15 mouse cellular contexts compared by ENCODE assay signal in the genomic region with DNA sequence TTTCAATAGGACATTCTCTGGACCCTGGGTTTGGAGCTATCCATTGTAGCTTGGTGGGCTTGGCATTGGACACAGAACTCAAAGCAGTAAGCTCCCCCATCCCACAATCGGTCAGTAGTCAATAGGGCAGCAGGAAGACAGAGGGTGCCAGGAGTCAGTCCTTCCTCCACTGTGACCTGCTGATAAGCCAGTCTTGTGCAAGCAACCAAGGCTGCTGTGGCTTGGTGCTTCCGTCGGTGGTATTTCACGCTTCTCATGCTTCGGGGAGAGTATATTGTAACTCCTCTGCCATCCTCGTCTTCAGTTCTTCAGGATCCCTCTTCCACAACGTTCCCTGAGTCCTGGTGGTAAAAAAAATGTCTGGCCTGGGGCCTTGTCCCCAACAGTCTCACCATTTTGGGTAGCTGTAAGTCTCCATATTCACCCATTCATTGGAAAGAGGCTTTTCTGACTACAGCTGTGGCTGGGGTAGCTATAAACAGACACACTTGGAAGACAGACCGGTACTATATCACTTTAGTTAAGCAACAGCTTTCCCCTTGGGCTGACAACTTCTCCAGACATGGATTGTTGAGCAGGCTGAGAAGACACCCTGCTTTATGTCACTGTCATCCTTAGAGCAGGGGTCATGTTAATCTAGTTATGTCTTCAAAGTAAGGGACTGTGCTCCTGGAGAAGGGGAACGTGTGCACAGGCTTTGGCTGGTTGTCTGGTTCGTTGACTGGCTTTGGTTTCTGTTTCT.
DNase-seq lines count a peak whose midpoint lies in the region; ATAC-seq and TF ChIP-seq lines count a peak whose summit lies in the region.
"Had no signal": no experiment of that assay in that cellular context is flagged by ENCODE, and none has a peak within 500 bp of the region (broad histone marks: within the 10 kb centered on the region; RNA-seq: fewer than 3 reads in every experiment).

No protein-coding gene starts in this region.

- no peak overlapping the region for H3K4me2 ChIP-seq in kidney, embryonic 16.5 days (replicated peaks; ENCODE audit: low read depth, low read length)
- H3K4me2 ChIP-seq in neural tube, embryonic 15.5 days: no peak overlapping the region
- H3K4me2 ChIP-seq: forebrain, embryonic 15.5 days; kidney, embryonic 15.5 days; limb, embryonic 15.5 days; stomach, embryonic 15.5 days had no signal

- no peak for TF ChIP-seq CTCF in liver, adult 2 months (IDR thresholded peaks at IDR 0.05; ENCODE audit: low read depth, low read length)

- peak; percentile 49 for ATAC-seq in kidney, embryonic 16.5 days (ENCODE audit: low FRiP score, low TSS enrichment)
- peak; percentile 50; the same call in 1 of the 2 replicates for ATAC-seq in monocyte, adult 5-6 weeks (replicated peaks; ENCODE audit: insufficient number of reproducible peaks, low FRiP score, low TSS enrichment, poor library complexity, severe bottlenecking)
- ATAC-seq in neural tube, embryonic 15.5 days (ENCODE audit: low FRiP score): no peak
- ATAC-seq: forebrain, embryonic 15.5 days had no signal

- no peak overlapping the region for H3K9ac ChIP-seq in kidney, embryonic 16.5 days (replicated peaks; ENCODE audit: low read length)
- no peak overlapping the region for H3K9ac ChIP-seq in liver, adult 2 months (ENCODE audit: low read depth, low read length)
- H3K9ac ChIP-seq in neural tube, embryonic 15.5 days (replicated peaks): no peak overlapping the region
- H3K9ac ChIP-seq: forebrain, embryonic 15.5 days; kidney, embryonic 15.5 days; limb, embryonic 15.5 days; stomach, embryonic 15.5 days had no signal

- WGBS in kidney, embryonic 16.5 days: 62% methylated on average over 10 of the region's 10 CpGs
- whole genome bisulfite sequencing in liver, adult 2 months: 39% methylated on average over 10 of the region's 10 CpGs
- WGBS in neural tube, embryonic 15.5 days: 84% methylated on average over 10 of the region's 10 CpGs

- no peaks in the 10 kb centered on the region for H3K9me3 ChIP-seq in kidney, embryonic 16.5 days (ENCODE audit: low read length)
- H3K9me3 ChIP-seq in neural tube, embryonic 15.5 days (replicated peaks): no peaks in the 10 kb centered on the region
- H3K9me3 ChIP-seq: forebrain, embryonic 15.5 days; kidney, embryonic 15.5 days; limb, embryonic 15.5 days; stomach, embryonic 15.5 days had no signal

- H3K36me3 ChIP-seq in kidney, embryonic 16.5 days (ENCODE audit: insufficient read depth, low read length): no peaks in the 10 kb centered on the region
- H3K36me3 ChIP-seq in liver, adult 2 months (ENCODE audit: control insufficient read depth, insufficient read depth, low read length): no peaks in the 10 kb centered on the region
- no peaks in the 10 kb centered on the region for H3K36me3 ChIP-seq in neural tube, embryonic 15.5 days
- H3K36me3 ChIP-seq: forebrain, embryonic 15.5 days; G1E; kidney, embryonic 15.5 days; limb, embryonic 15.5 days; stomach, embryonic 15.5 days had no signal

- H3K27ac ChIP-seq in kidney, embryonic 16.5 days (ENCODE audit: low read length): no peak overlapping the region
- H3K27ac ChIP-seq in liver, adult 2 months (replicated peaks; ENCODE audit: insufficient read depth, low read depth, low read length): no peak overlapping the region
- no peak overlapping the region for H3K27ac ChIP-seq in neural tube, embryonic 15.5 days (replicated peaks)
- H3K27ac ChIP-seq: forebrain, embryonic 15.5 days; kidney, embryonic 15.5 days; limb, embryonic 15.5 days; stomach, embryonic 15.5 days had no signal

- no peak overlapping the region for H3K4me3 ChIP-seq in kidney, embryonic 16.5 days (ENCODE audit: low read length)
- H3K4me3 ChIP-seq in liver, adult 2 months (ENCODE audit: insufficient read depth, low read depth, low read length): no peak overlapping the region
- H3K4me3 ChIP-seq in neural tube, embryonic 15.5 days (replicated peaks): no peak overlapping the region
- H3K4me3 ChIP-seq: forebrain, embryonic 15.5 days; kidney, embryonic 15.5 days; limb, embryonic 15.5 days; stomach, embryonic 15.5 days had no signal

- no peak for TF ChIP-seq POLR2A in liver, adult 2 months (IDR thresholded peaks at IDR 0.05; ENCODE audit: extremely low read depth, insufficient read depth, low read length)

- no peaks in the 10 kb centered on the region for H3K79me2 ChIP-seq in liver, adult 2 months (ENCODE audit: control insufficient read depth, insufficient read depth, low read length)

- H3K27me3 ChIP-seq in kidney, embryonic 16.5 days (ENCODE audit: insufficient read depth, low read length): no peaks in the 10 kb centered on the region
- H3K27me3 ChIP-seq in liver, adult 2 months (ENCODE audit: control insufficient read depth, insufficient read depth, low read length): no peaks in the 10 kb centered on the region
- no peaks in the 10 kb centered on the region for H3K27me3 ChIP-seq in neural tube, embryonic 15.5 days (replicated peaks)
- H3K27me3 ChIP-seq: forebrain, embryonic 15.5 days; kidney, embryonic 15.5 days; limb, embryonic 15.5 days; stomach, embryonic 15.5 days had no signal

- H3K4me1 ChIP-seq in kidney, embryonic 16.5 days (ENCODE audit: insufficient read depth, low read length): peaks cover 7% of the 10 kb centered on the region; the same call in 1 of the 2 replicates
- H3K4me1 ChIP-seq in liver, adult 2 months (ENCODE audit: control insufficient read depth, insufficient read depth, low read length): no peaks in the 10 kb centered on the region
- H3K4me1 ChIP-seq in neural tube, embryonic 15.5 days: no peaks in the 10 kb centered on the region
- H3K4me1 ChIP-seq: forebrain, embryonic 15.5 days had no signal

- DNase-seq in kidney, adult 11 months: no peak
- peak; percentile 50 for DNase-seq in c-Kit-positive CD71-negative TER-119-negative erythroid progenitor cells, embryonic 14.5 days (ENCODE audit: low read depth)
- DNase-seq in liver, adult 2 months (ENCODE audit: extremely low read depth, low read depth, low spot score): peak; percentile 34
- no peak for DNase-seq in neural tube, embryonic 10.5 days (ENCODE audit: extremely low spot score, low spot score)
- DNase-seq: cerebellum, postnatal 36 days; gastrocnemius, postnatal 25 days; right cerebral cortex, adult 18-20 months had no signal

Comparison
In these comparisons a context has a peak if more than half of its experiments do, and no peak if none do; other contexts are left out.
1. DNase-seq: peak in c-Kit-positive CD71-negative TER-119-negative erythroid progenitor cells, embryonic 14.5 days (single experiment) and liver, adult 2 months (single experiment); none in kidney, adult 11 months (single experiment) and neural tube, embryonic 10.5 days (single experiment).